Mouse (Mus musculus) intestine, embryonic 14.5 days (tissue): ENCODE data around the gene Galnt18. TPM values are rescaled to one million over a fixed set of nuclear protein-coding genes. Genes with fewer than 3 reads are reported as not detected.

Experiments used
- ATAC-seq: fragments of 200-750 bp; cut with Nextera tagmentation; replicated peaks from 2 replicates; pipeline ENCODE4 v1.8.0; 2017; ENCODE audit warnings: low read depth, moderate number of reproducible peaks, moderate TSS enrichment, moderate library complexity; ENCODE audit not compliant: low FRiP score, low TSS enrichment
- DNase-seq: peaks from one replicate; pipeline ENCODE4 v3.0.0-alpha.2; 2018; ENCODE audit warnings: low spot score
- H3K27ac ChIP-seq: fragments of 300-500 bp; sonication (generic); 2 replicates; pipeline ENCODE4 v1.5.1; 2014; ENCODE audit warnings: low read depth, mild to moderate bottlenecking, control low read depth
- H3K27me3 ChIP-seq: fragments of 300-500 bp; sonication (generic); replicated peaks from 2 replicates; pipeline ENCODE4 v1.6.1; 2014; ENCODE audit warnings: low read length, control low read depth; ENCODE audit not compliant: control insufficient read depth, insufficient read depth
- H3K36me3 ChIP-seq: fragments of 300-500 bp; sonication (generic); 2 replicates; pipeline ENCODE4 v1.6.1; 2014; ENCODE audit warnings: low read length, control low read depth; ENCODE audit not compliant: control insufficient read depth, insufficient read depth
- H3K4me1 ChIP-seq: fragments of 300-500 bp; sonication (generic); replicated peaks from 2 replicates; pipeline ENCODE4 v1.6.1; 2014; ENCODE audit warnings: low read length, control low read depth, mixed read lengths; ENCODE audit not compliant: control insufficient read depth, insufficient read depth
- H3K4me2 ChIP-seq: fragments of 300-500 bp; sonication (generic); 2 replicates; pipeline ENCODE4 v1.6.1; 2014; ENCODE audit warnings: low read length
- H3K4me3 ChIP-seq: fragments of 300-500 bp; sonication (generic); 2 replicates; pipeline ENCODE4 v1.5.1; 2014; ENCODE audit warnings: low read depth, low read length, control low read depth, mixed read lengths
- H3K9ac ChIP-seq: fragments of 300-500 bp; sonication (generic); 2 replicates; pipeline ENCODE4 v1.6.1; 2014; ENCODE audit warnings: mild to moderate bottlenecking, low read length
- H3K9me3 ChIP-seq: fragments of 300-500 bp; sonication (generic); 2 replicates; pipeline ENCODE4 v1.6.1; 2016; ENCODE audit warnings: low read length, control low read depth; ENCODE audit not compliant: control insufficient read depth
- WGBS: fragments of 180-500 bp; shearing (Covaris S2); extraction: QIAGEN DNeasy Blood & Tissue Kit; methylation state at CpG from one replicate; pipeline ENCODE4 v1.1.7; 2014; 5-methylcytosine and 5-hydroxymethylcytosine counted together
- polyA plus RNA-seq: library from polyadenylated mRNA; unstranded; fragments of >200 nt; fragmentation: Nextera tagmentation; extraction: Ambion mirVana; gene quantifications from 2 replicates; pipeline ENCODE4 v1.2.1, GENCODE M21; 2014

Gene Galnt18
- polyA plus RNA-seq: 18.8 and 23.8 TPM in 2 replicates

GRCm38 (mm10) chr7:111779504-111780242 lies at the start of gene Galnt18:
Gene Galnt18, minus strand, starts transcription at chr7:111779977.
- DNase-seq: peak; percentile 91
- ATAC-seq: peak; percentile 94
- WGBS: under 1% methylated on average over 52 of the region's 52 CpGs
- Histone ChIP-seq H3K9ac (peak within 1 kb of the TSS; percentile 55), H3K9me3 (no peaks in the 10 kb centered on the region), H3K27me3 (no peaks in the 10 kb centered on the region), H3K27ac (peak within 1 kb of the TSS; percentile 47; the same call in 1 of the 2 replicates), H3K4me3 (peak within 1 kb of the TSS; percentile 55), H3K4me2 (peak within 1 kb of the TSS; percentile 95), H3K4me1 (peaks cover 10% of the 10 kb centered on the region), H3K36me3 (no peaks in the 10 kb centered on the region)

- ATAC-seq (no peak), DNase-seq (no peak)
- Histone ChIP-seq H3K4me2 (no peak overlapping the region), H3K4me3 (no peak overlapping the region), H3K9ac (no peak overlapping the region), H3K36me3 (no peaks in the 10 kb centered on the region), H3K27ac (no peak overlapping the region), H3K9me3 (no peaks in the 10 kb centered on the region), H3K4me1 (no peaks in the 10 kb centered on the region), H3K27me3 (no peaks in the 10 kb centered on the region)
- WGBS: 89% methylated on average over 1 of the region's 1 CpGs
Measured at GRCm38 (mm10) chr7:111827337-111827736, 47.6 kb upstream of the Galnt18 start.

- no peaks in the 10 kb centered on the region for H3K27me3 ChIP-seq
- peak; percentile 55 for DNase-seq
- H3K4me3 ChIP-seq: no peak overlapping the region
- no peaks in the 10 kb centered on the region for H3K36me3 ChIP-seq
- peak overlapping the region; percentile 1; the same call in 1 of the 2 replicates for H3K27ac ChIP-seq
- 13% methylated on average over 1 of the region's 1 CpGs for WGBS
- H3K4me1 ChIP-seq: peaks cover 3% of the 10 kb centered on the region; the same call in 1 of the 2 replicates
- ATAC-seq: 0 out of 2 replicates have a peak, but pooled peaks have one; percentile 43
- no peak overlapping the region for H3K9ac ChIP-seq
- no peak overlapping the region for H3K4me2 ChIP-seq
- no peaks in the 10 kb centered on the region for H3K9me3 ChIP-seq
Measured at GRCm38 (mm10) chr7:111813093-111813492, 33.3 kb upstream of the Galnt18 start.

GRCm38 (mm10) chr7:111811036-111811435 lies 31.3 kb upstream of the Galnt18 start:
- DNase-seq (peak; percentile 42), ATAC-seq (no peak)
- Histone ChIP-seq H3K4me1 (peaks cover 3% of the 10 kb centered on the region; the same call in 1 of the 2 replicates), H3K36me3 (no peaks in the 10 kb centered on the region), H3K9ac (no peak overlapping the region), H3K9me3 (no peaks in the 10 kb centered on the region), H3K4me2 (no peak overlapping the region), H3K4me3 (no peak overlapping the region), H3K27me3 (no peaks in the 10 kb centered on the region), H3K27ac (no peak overlapping the region)
- WGBS: 39% methylated on average over 2 of the region's 2 CpGs

GRCm38 (mm10) chr7:111809796-111810195 lies 30.0 kb upstream of the Galnt18 start:
- H3K36me3 ChIP-seq: no peaks in the 10 kb centered on the region
- ATAC-seq (no peak), DNase-seq (peak; percentile 15)
- 70% methylated on average over 3 of the region's 3 CpGs for WGBS
- H3K9ac ChIP-seq: no peak overlapping the region
- no peak overlapping the region for H3K4me3 ChIP-seq
- no peaks in the 10 kb centered on the region for H3K9me3 ChIP-seq
- H3K4me1 ChIP-seq: peaks cover 3% of the 10 kb centered on the region; the same call in 1 of the 2 replicates
- H3K27me3 ChIP-seq: no peaks in the 10 kb centered on the region
- no peak overlapping the region for H3K4me2 ChIP-seq
- no peak overlapping the region for H3K27ac ChIP-seq

- Histone ChIP-seq H3K9ac (no peak overlapping the region), H3K4me2 (no peak overlapping the region), H3K9me3 (no peaks in the 10 kb centered on the region), H3K27me3 (no peaks in the 10 kb centered on the region), H3K4me3 (no peak overlapping the region), H3K36me3 (no peaks in the 10 kb centered on the region), H3K4me1 (no peaks in the 10 kb centered on the region), H3K27ac (no peak overlapping the region)
- 95% methylated on average over 1 of the region's 1 CpGs for WGBS
- ATAC-seq: no peak
- peak; percentile 46 for DNase-seq
Measured at GRCm38 (mm10) chr7:111806083-111806482, 26.3 kb upstream of the Galnt18 start.

GRCm38 (mm10) chr7:111804646-111805045 lies 24.9 kb upstream of the Galnt18 start:
- ATAC-seq (no peak), DNase-seq (peak; percentile 29)
- no peak overlapping the region for H3K4me2 ChIP-seq
- 88% methylated on average over 4 of the region's 4 CpGs for WGBS
- no peak overlapping the region for H3K9ac ChIP-seq
- no peaks in the 10 kb centered on the region for H3K4me1 ChIP-seq
- H3K27me3 ChIP-seq: no peaks in the 10 kb centered on the region
- no peaks in the 10 kb centered on the region for H3K36me3 ChIP-seq
- H3K4me3 ChIP-seq: no peak overlapping the region
- no peaks in the 10 kb centered on the region for H3K9me3 ChIP-seq
- H3K27ac ChIP-seq: no peak overlapping the region

- no peak for DNase-seq
Measured at GRCm38 (mm10) chr7:111800785-111801184, 21.0 kb upstream of the Galnt18 start.

GRCm38 (mm10) chr7:111800120-111800519 lies 20.3 kb upstream of the Galnt18 start:
- whole genome bisulfite sequencing: 89% methylated on average over 5 of the region's 5 CpGs

More at GRCm38 (mm10) chr7:111800785-111801184, 21.0 kb upstream of the Galnt18 start:
- H3K4me3 ChIP-seq: no peak overlapping the region
- no peaks in the 10 kb centered on the region for H3K27me3 ChIP-seq
- WGBS: 73% methylated on average over 5 of the region's 5 CpGs
- no peak overlapping the region for H3K4me2 ChIP-seq
- H3K36me3 ChIP-seq: no peaks in the 10 kb centered on the region
- H3K4me1 ChIP-seq: no peaks in the 10 kb centered on the region
- no peaks in the 10 kb centered on the region for H3K9me3 ChIP-seq
- ATAC-seq: no peak
- H3K9ac ChIP-seq: no peak overlapping the region
- H3K27ac ChIP-seq: no peak overlapping the region

More at GRCm38 (mm10) chr7:111800120-111800519, 20.3 kb upstream of the Galnt18 start:
- no peaks in the 10 kb centered on the region for H3K27me3 ChIP-seq
- H3K4me3 ChIP-seq: no peak overlapping the region
- no peaks in the 10 kb centered on the region for H3K36me3 ChIP-seq
- no peaks in the 10 kb centered on the region for H3K4me1 ChIP-seq
- no peak overlapping the region for H3K27ac ChIP-seq
- no peak overlapping the region for H3K4me2 ChIP-seq
- no peak for ATAC-seq
- H3K9me3 ChIP-seq: no peaks in the 10 kb centered on the region
- peak; percentile 32 for DNase-seq
- H3K9ac ChIP-seq: no peak overlapping the region
